Mouse (Mus musculus) limb, embryonic 15.5 days (tissue): ENCODE data around the gene Aqr. TPM values are rescaled to one million over a fixed set of nuclear protein-coding genes. Genes with fewer than 3 reads are reported as not detected.

Experiments
- ATAC-seq: fragments of 200-750 bp; cut with Nextera tagmentation; 2 replicates; pipeline ENCODE4 v1.8.0; 2017; ENCODE audit warnings: low read depth, moderate TSS enrichment; ENCODE audit not compliant: insufficient number of reproducible peaks, low FRiP score, low TSS enrichment
- H3K27ac ChIP-seq: fragments of 300-500 bp; sonication (generic); 2 replicates; pipeline ENCODE4 v1.5.1; 2015; ENCODE audit warnings: moderate library complexity, mild to moderate bottlenecking, inconsistent platforms
- H3K27me3 ChIP-seq: fragments of 300-500 bp; sonication (generic); 2 replicates; pipeline ENCODE4 v1.6.1; 2015; ENCODE audit warnings: inconsistent platforms
- H3K36me3 ChIP-seq: fragments of 300-500 bp; sonication (generic); 2 replicates; pipeline ENCODE4 v1.6.1; 2015; ENCODE audit warnings: inconsistent platforms
- H3K4me1 ChIP-seq: fragments of 300-500 bp; sonication (generic); 2 replicates; pipeline ENCODE4 v1.6.1; 2015; ENCODE audit warnings: inconsistent platforms
- H3K4me2 ChIP-seq: fragments of 300-500 bp; sonication (generic); 2 replicates; pipeline ENCODE4 v1.6.1; 2015; ENCODE audit warnings: mild to moderate bottlenecking, inconsistent platforms
- H3K4me3 ChIP-seq: fragments of 300-500 bp; sonication (generic); 2 replicates; pipeline ENCODE4 v1.5.1; 2015; ENCODE audit warnings: mild to moderate bottlenecking, inconsistent platforms
- H3K9ac ChIP-seq: fragments of 300-500 bp; sonication (generic); 2 replicates; pipeline ENCODE4 v1.6.1; 2015; ENCODE audit warnings: inconsistent platforms
- H3K9me3 ChIP-seq: fragments of 300-500 bp; sonication (generic); 2 replicates; pipeline ENCODE4 v1.6.1; 2016; ENCODE audit warnings: inconsistent platforms
- WGBS: fragments of 180-500 bp; shearing (Covaris S2); methylation state at CpG from one replicate; pipeline ENCODE4 v1.1.7; 2015; 5-methylcytosine and 5-hydroxymethylcytosine counted together
- microRNA-seq: library from miRNA; unstranded; fragments of <30 nt; microRNA quantifications from one replicate; pipeline ENCODE4, GENCODE M21; 2016
- polyA plus RNA-seq: library from polyadenylated mRNA; unstranded; fragments of >200 nt; fragmentation: Nextera tagmentation; extraction: Ambion mirVana; gene quantifications from 2 replicates; pipeline ENCODE4 v1.2.1, GENCODE M21; 2015

Aqr gene
- polyA plus RNA-seq, 1 experiment from 2014 or later = 40.3 TPM

GRCm38 (mm10) chr2:114058226-114058796 lies 128.5 kb downstream of the Aqr start:
- H3K9me3 ChIP-seq = no peaks in the 10 kb centered on the region
- no peaks in the 10 kb centered on the region for H3K36me3 ChIP-seq
- H3K4me3 ChIP-seq = no peak overlapping the region
- 86% methylated on average over 10 of the region's 10 CpGs for WGBS
- peaks cover 5% of the 10 kb centered on the region for H3K4me1 ChIP-seq
- no peak for ATAC-seq
- H3K4me2 ChIP-seq = no peak overlapping the region
- H3K27me3 ChIP-seq = no peaks in the 10 kb centered on the region
- H3K27ac ChIP-seq = no peak overlapping the region
- no peak overlapping the region for H3K9ac ChIP-seq

- Histone ChIP-seq H3K4me1 (peaks cover 5% of the 10 kb centered on the region), H3K4me2 (no peak overlapping the region), H3K27me3 (no peaks in the 10 kb centered on the region), H3K36me3 (no peaks in the 10 kb centered on the region), H3K9me3 (no peaks in the 10 kb centered on the region), H3K4me3 (no peak overlapping the region), H3K9ac (no peak overlapping the region), H3K27ac (no peak overlapping the region)
- WGBS = 11% methylated on average over 10 of the region's 10 CpGs
- ATAC-seq = peak; percentile 58
Observed at GRCm38 (mm10) chr2:114057303-114057853, 129.4 kb downstream of the Aqr start.

DNA sequence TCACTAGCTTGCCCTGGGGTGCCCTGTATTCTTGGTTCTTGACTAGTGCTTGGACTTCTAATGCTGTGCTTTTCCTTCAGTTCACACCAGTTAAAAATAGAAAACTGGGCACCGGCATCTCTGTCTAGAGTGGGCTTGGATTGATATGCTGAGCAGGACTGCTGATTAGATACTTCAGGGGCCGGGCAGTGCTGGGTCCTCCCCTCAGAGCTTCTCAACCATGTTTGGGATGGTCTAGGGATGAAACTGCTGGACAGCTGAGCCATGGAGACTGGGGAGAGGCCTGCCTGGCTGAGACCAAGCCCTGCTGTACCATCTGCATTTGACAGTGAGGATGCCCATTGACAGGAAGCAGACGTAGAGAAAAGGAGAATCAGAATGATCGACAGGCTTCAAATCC lies 132.7 kb downstream of the Aqr start:
- WGBS = 78% methylated on average over 4 of the region's 4 CpGs
- Histone ChIP-seq H3K9me3 (no peaks in the 10 kb centered on the region), H3K4me3 (no peak overlapping the region), H3K27me3 (no peaks in the 10 kb centered on the region), H3K36me3 (no peaks in the 10 kb centered on the region), H3K9ac (no peak overlapping the region), H3K27ac (no peak overlapping the region), H3K4me1 (peaks cover 5% of the 10 kb centered on the region), H3K4me2 (no peak overlapping the region)
- ATAC-seq = no peak

GRCm38 (mm10) chr2:114052696-114053598 lies 133.9 kb downstream of the Aqr start, which contains the start of gene Actc1:
Actc1 (minus strand) TSS chr2:114053548.
- Histone ChIP-seq H3K4me1 (peaks cover 7% of the 10 kb centered on the region), H3K36me3 (no peaks in the 10 kb centered on the region), H3K4me2 (no peak within 1 kb of the TSS), H3K9ac (no peak within 1 kb of the TSS), H3K9me3 (no peaks in the 10 kb centered on the region), H3K27me3 (no peaks in the 10 kb centered on the region), H3K4me3 (no peak within 1 kb of the TSS; the same call in 1 of the 2 replicates), H3K27ac (no peak within 1 kb of the TSS)
- WGBS = 20% methylated on average over 14 of the region's 14 CpGs
- ATAC-seq = peak; percentile 76

- no peaks in the 10 kb centered on the region for H3K27me3 ChIP-seq
- H3K4me1 ChIP-seq = peaks cover 4% of the 10 kb centered on the region; the same call in 1 of the 2 replicates
- H3K4me2 ChIP-seq = no peak overlapping the region
- no peak for ATAC-seq
- H3K9me3 ChIP-seq = no peaks in the 10 kb centered on the region
- H3K27ac ChIP-seq = no peak overlapping the region
- 88% methylated on average over 14 of the region's 14 CpGs for WGBS
- no peaks in the 10 kb centered on the region for H3K36me3 ChIP-seq
- no peak overlapping the region for H3K9ac ChIP-seq
- peak overlapping the region; percentile 9 for H3K4me3 ChIP-seq
Observed at GRCm38 (mm10) chr2:114051871-114052241, 135.0 kb downstream of the Aqr start.

Small RNA genes within 50 kb of the gene (microRNA-seq; reads per million reads assigned to microRNA genes)
- gene Mir7002 = not detected

Other genes with a start within 250 kb of the Aqr start
- 0.17 TPM in 1 of 2 replicates, not detected in the other for gene Gjd2, start 173.4 kb downstream of the Aqr start, polyA plus RNA-seq
- gene Actc1, start 133.5 kb downstream of the Aqr start, polyA plus RNA-seq = 710 and 1,930 TPM in 2 replicates
- 3.6 and 4.1 TPM in 2 replicates for gene Zfp770, start 14.4 kb upstream of the Aqr start, polyA plus RNA-seq